ENCODE assay signal across 8 mouse cellular contexts in genomic region chr3:129532865-129533742, GRCm38 (mm10). TPM values are rescaled to one million over a fixed set of nuclear protein-coding genes. Genes with fewer than 3 reads are reported as not detected.
A peak's percentile ranks its signal among the peaks of the same experiment; 100 is the strongest.
DNase-seq lines count a peak whose midpoint lies in the region; ATAC-seq and TF ChIP-seq lines count a peak whose summit lies in the region.

No protein-coding gene starts in this region.

- ATAC-seq in kidney, embryonic 14.5 days (ENCODE audit: low FRiP score, low TSS enrichment): peak; percentile 73
- peak; percentile 39 for ATAC-seq in neural tube, embryonic 12.5 days (ENCODE audit: low FRiP score, low read depth)

- peaks cover 18% of the 10 kb centered on the region; the same call in 1 of the 2 replicates for H3K79me2 ChIP-seq in liver, adult 2 months (ENCODE audit: control insufficient read depth, insufficient read depth, low read length)

- no peaks in the 10 kb centered on the region for H3K36me3 ChIP-seq in kidney, embryonic 14.5 days (ENCODE audit: control insufficient read depth, insufficient read depth, low read length)
- peaks cover 12% of the 10 kb centered on the region for H3K36me3 ChIP-seq in liver, adult 2 months (ENCODE audit: control insufficient read depth, insufficient read depth, low read length)
- no peaks in the 10 kb centered on the region for H3K36me3 ChIP-seq in neural tube, embryonic 12.5 days

- H3K27ac ChIP-seq in kidney, embryonic 14.5 days (ENCODE audit: low read depth, low read length): peak overlapping the region; percentile 99
- peak overlapping the region; percentile 55 for H3K27ac ChIP-seq in liver, adult 2 months (replicated peaks; ENCODE audit: insufficient read depth, low read depth, low read length)
- peak overlapping the region; percentile 94 for H3K27ac ChIP-seq in neural tube, embryonic 12.5 days

- peaks cover 22% of the 10 kb centered on the region for H3K4me1 ChIP-seq in kidney, embryonic 14.5 days (ENCODE audit: control insufficient read depth, insufficient read depth, low read length)
- peaks cover 29% of the 10 kb centered on the region for H3K4me1 ChIP-seq in liver, adult 2 months (ENCODE audit: control insufficient read depth, insufficient read depth, low read length)
- H3K4me1 ChIP-seq in neural tube, embryonic 12.5 days: peaks cover 29% of the 10 kb centered on the region

- H3K9ac ChIP-seq in kidney, embryonic 14.5 days (ENCODE audit: low read depth, low read length): peak overlapping the region; percentile 95
- H3K9ac ChIP-seq in liver, adult 2 months (ENCODE audit: low read depth, low read length): peak overlapping the region; percentile 97
- peak overlapping the region; percentile 98 for H3K9ac ChIP-seq in neural tube, embryonic 12.5 days

- H3K4me2 ChIP-seq in kidney, embryonic 14.5 days (replicated peaks; ENCODE audit: low read depth, low read length): peak overlapping the region; percentile 70
- peak overlapping the region; percentile 71 for H3K4me2 ChIP-seq in neural tube, embryonic 12.5 days (replicated peaks)

- H3K9me3 ChIP-seq in kidney, embryonic 14.5 days (ENCODE audit: control insufficient read depth, low read length): no peaks in the 10 kb centered on the region
- H3K9me3 ChIP-seq in neural tube, embryonic 12.5 days: no peaks in the 10 kb centered on the region

- H3K27me3 ChIP-seq in kidney, embryonic 14.5 days (ENCODE audit: control insufficient read depth, insufficient read depth, low read length): no peaks in the 10 kb centered on the region
- H3K27me3 ChIP-seq in liver, adult 2 months (ENCODE audit: control insufficient read depth, insufficient read depth, low read length): no peaks in the 10 kb centered on the region
- no peaks in the 10 kb centered on the region for H3K27me3 ChIP-seq in neural tube, embryonic 12.5 days (replicated peaks)

- no peak for TF ChIP-seq CTCF in liver, adult 2 months (IDR thresholded peaks at IDR 0.05; ENCODE audit: low read depth, low read length)

- 1% methylated on average over 40 of the region's 40 CpGs for WGBS in kidney, embryonic 14.5 days
- WGBS in liver, adult 2 months: under 1% methylated on average over 40 of the region's 40 CpGs
- WGBS in neural tube, embryonic 12.5 days: under 1% methylated on average over 40 of the region's 40 CpGs

- peak; percentile 17 for DNase-seq in urinary bladder, postnatal 14 days (ENCODE audit: low spot score)
- DNase-seq in urinary bladder, postnatal 4 days (ENCODE audit: low spot score in 2 of 2): no peak
- DNase-seq in cerebellum, postnatal 36 days: peak; percentile 42 to 56
- DNase-seq in frontal cortex, postnatal 36 days (ENCODE audit: low spot score in 2 of 2): peak; percentile 68
- DNase-seq in liver, adult 2 months (ENCODE audit: extremely low read depth, low read depth, low spot score): no peak
- peak; percentile 45 for DNase-seq in thymus, postnatal 36 days

- H3K4me3 ChIP-seq in kidney, embryonic 14.5 days (ENCODE audit: low read length): peak overlapping the region; percentile 80
- H3K4me3 ChIP-seq in liver, adult 2 months (ENCODE audit: insufficient read depth, low read depth, low read length): peak overlapping the region; percentile 78
- peak overlapping the region; percentile 84 for H3K4me3 ChIP-seq in neural tube, embryonic 12.5 days

- no peak for TF ChIP-seq POLR2A in liver, adult 2 months (IDR thresholded peaks at IDR 0.05; ENCODE audit: extremely low read depth, insufficient read depth, low read length)

RNA-seq across cellular contexts. Expression of gene Elovl6, which starts 0.9 kb away (rescaled TPM):
- 38.9 and 50.4 TPM in 2 replicates for polyA plus RNA-seq in kidney, embryonic 14.5 days (2014; fragmentation: Nextera tagmentation; extraction: Ambion mirVana)
- total RNA-seq in liver, adult 2 months (2014; rRNA removed): 30.5 and 44.3 TPM in 2 replicates
- polyA plus RNA-seq in liver, adult 2 months (2012; rRNA removed): 44.6 and 70.5 TPM in 2 replicates
- 31.4 and 33.4 TPM in 2 replicates for polyA plus RNA-seq in neural tube, embryonic 12.5 days (2016; fragmentation: Nextera tagmentation; extraction: Ambion mirVana)

Comparison
In these comparisons a context has a peak if more than half of its experiments do, and no peak if none do; other contexts are left out.
1. DNase-seq: peak in urinary bladder, postnatal 14 days (single experiment), cerebellum, postnatal 36 days (2 of 2), frontal cortex, postnatal 36 days (2 of 2) and thymus, postnatal 36 days (2 of 2); none in urinary bladder, postnatal 4 days (0 of 2) and liver, adult 2 months (single experiment).
2. Peak in every context shown above with its lines, with median percentiles within 50 percentile points of each other: H3K27ac ChIP-seq, H3K4me3 ChIP-seq and H3K9ac ChIP-seq.